Mouse (Mus musculus): ENCODE measurements around the gene Kcnd1. TPM values are rescaled to one million over a fixed set of nuclear protein-coding genes. Genes with fewer than 3 reads are reported as not detected.
A peak's percentile ranks its signal among the peaks of the same experiment; 100 is the strongest.
"Not testable (repeated sequence)": the region's sequence is repeated elsewhere in the genome, so short reads cannot be mapped to it uniquely, and the experiment has no call there.

Gene Kcnd1
- polyA plus RNA-seq, 1 experiment from 2014 or later, result 1.6 TPM

- ATAC-seq (replicated peaks; ENCODE audit: insufficient number of reproducible peaks, low FRiP score, low TSS enrichment), result peak; percentile 74; the same call in 1 of the 2 replicates
- Histone ChIP-seq H3K27ac (ENCODE audit: low read depth, low read length) (no peak within 1 kb of the TSS), H3K9ac (ENCODE audit: low read depth, low read length) (peak within 1 kb of the TSS; percentile 60), H3K27me3 (ENCODE audit: control insufficient read depth, insufficient read depth, low read length) (no peaks in the 10 kb centered on the region), H3K4me1 (ENCODE audit: control insufficient read depth, insufficient read depth, low read length) (no peaks in the 10 kb centered on the region), H3K9me3 (replicated peaks; ENCODE audit: control insufficient read depth, low read length) (no peaks in the 10 kb centered on the region), H3K36me3 (ENCODE audit: control insufficient read depth, insufficient read depth, low read length) (no peaks in the 10 kb centered on the region), H3K4me2 (peak within 1 kb of the TSS; percentile 67), H3K4me3 (ENCODE audit: low read depth, low read length) (peak within 1 kb of the TSS; percentile 55)
- WGBS (ENCODE audit: insufficient replicate concordance), result 13% methylated on average over 24 of the region's 24 CpGs
Observed at GRCm38 (mm10) chrX:7789542-7790136, 32.5 kb upstream of the Kcnd1 start, which contains the start of gene Gripap1. Gripap1 (plus strand) TSS chrX:7789765.

GRCm38 (mm10) chrX:7790309-7790708 is 31.8 kb upstream of the Kcnd1 start:
- Histone ChIP-seq H3K27me3 (ENCODE audit: control insufficient read depth, insufficient read depth, low read length) (no peaks in the 10 kb centered on the region), H3K4me1 (ENCODE audit: control insufficient read depth, insufficient read depth, low read length) (no peaks in the 10 kb centered on the region), H3K27ac (ENCODE audit: low read depth, low read length) (no peak overlapping the region), H3K4me3 (ENCODE audit: low read depth, low read length) (peak overlapping the region; percentile 55), H3K4me2 (peak overlapping the region; percentile 67), H3K9me3 (replicated peaks; ENCODE audit: control insufficient read depth, low read length) (no peaks in the 10 kb centered on the region), H3K9ac (ENCODE audit: low read depth, low read length) (peak overlapping the region; percentile 60), H3K36me3 (ENCODE audit: control insufficient read depth, insufficient read depth, low read length) (no peaks in the 10 kb centered on the region)
- 26% methylated on average over 5 of the region's 5 CpGs for WGBS (ENCODE audit: insufficient replicate concordance)
- no peak for ATAC-seq (replicated peaks; ENCODE audit: insufficient number of reproducible peaks, low FRiP score, low TSS enrichment)

GRCm38 (mm10) chrX:7793361-7793760 is 28.7 kb upstream of the Kcnd1 start:
- ATAC-seq (replicated peaks; ENCODE audit: insufficient number of reproducible peaks, low FRiP score, low TSS enrichment), result no peak
- 38% methylated on average over 3 of the region's 3 CpGs for WGBS (ENCODE audit: insufficient replicate concordance)
- Histone ChIP-seq H3K36me3 (ENCODE audit: control insufficient read depth, insufficient read depth, low read length) (no peaks in the 10 kb centered on the region), H3K9ac (ENCODE audit: low read depth, low read length) (no peak overlapping the region), H3K9me3 (replicated peaks; ENCODE audit: control insufficient read depth, low read length) (no peaks in the 10 kb centered on the region), H3K27me3 (ENCODE audit: control insufficient read depth, insufficient read depth, low read length) (no peaks in the 10 kb centered on the region), H3K4me1 (ENCODE audit: control insufficient read depth, insufficient read depth, low read length) (no peaks in the 10 kb centered on the region), H3K4me2 (no peak overlapping the region), H3K27ac (ENCODE audit: low read depth, low read length) (no peak overlapping the region), H3K4me3 (ENCODE audit: low read depth, low read length) (no peak overlapping the region)

GRCm38 (mm10) chrX:7795016-7795415 is 27.1 kb upstream of the Kcnd1 start:
- Histone ChIP-seq H3K4me3 (ENCODE audit: low read depth, low read length) (no peak overlapping the region), H3K36me3 (ENCODE audit: control insufficient read depth, insufficient read depth, low read length) (no peaks in the 10 kb centered on the region), H3K4me1 (ENCODE audit: control insufficient read depth, insufficient read depth, low read length) (no peaks in the 10 kb centered on the region), H3K27me3 (ENCODE audit: control insufficient read depth, insufficient read depth, low read length) (no peaks in the 10 kb centered on the region), H3K9ac (ENCODE audit: low read depth, low read length) (no peak overlapping the region), H3K9me3 (replicated peaks; ENCODE audit: control insufficient read depth, low read length) (no peaks in the 10 kb centered on the region), H3K27ac (ENCODE audit: low read depth, low read length) (no peak overlapping the region), H3K4me2 (no peak overlapping the region)
- WGBS (ENCODE audit: insufficient replicate concordance), result 27% methylated on average over 7 of the region's 7 CpGs
- no peak for ATAC-seq (replicated peaks; ENCODE audit: insufficient number of reproducible peaks, low FRiP score, low TSS enrichment)

- no peak for ATAC-seq (replicated peaks; ENCODE audit: insufficient number of reproducible peaks, low FRiP score, low TSS enrichment)
- Histone ChIP-seq H3K4me2 (no peak overlapping the region), H3K4me1 (ENCODE audit: control insufficient read depth, insufficient read depth, low read length) (no peaks in the 10 kb centered on the region), H3K4me3 (ENCODE audit: low read depth, low read length) (no peak overlapping the region), H3K9me3 (replicated peaks; ENCODE audit: control insufficient read depth, low read length) (no peaks in the 10 kb centered on the region), H3K27me3 (ENCODE audit: control insufficient read depth, insufficient read depth, low read length) (no peaks in the 10 kb centered on the region), H3K36me3 (ENCODE audit: control insufficient read depth, insufficient read depth, low read length) (no peaks in the 10 kb centered on the region), H3K9ac (ENCODE audit: low read depth, low read length) (no peak overlapping the region), H3K27ac (ENCODE audit: low read depth, low read length) (no peak overlapping the region)
- 75% methylated on average over 3 of the region's 3 CpGs for WGBS (ENCODE audit: insufficient replicate concordance)
Observed at GRCm38 (mm10) chrX:7797327-7797726, 24.8 kb upstream of the Kcnd1 start.

- not testable (repeated sequence) for H3K4me3 ChIP-seq (ENCODE audit: low read depth, low read length); H3K4me1 ChIP-seq (ENCODE audit: control insufficient read depth, insufficient read depth, low read length); ATAC-seq (replicated peaks; ENCODE audit: insufficient number of reproducible peaks, low FRiP score, low TSS enrichment); H3K4me2 ChIP-seq; H3K9me3 ChIP-seq (replicated peaks; ENCODE audit: control insufficient read depth, low read length); H3K27ac ChIP-seq (ENCODE audit: low read depth, low read length); H3K9ac ChIP-seq (ENCODE audit: low read depth, low read length); H3K27me3 ChIP-seq (ENCODE audit: control insufficient read depth, insufficient read depth, low read length); H3K36me3 ChIP-seq (ENCODE audit: control insufficient read depth, insufficient read depth, low read length)
- 74% methylated on average over 2 of the region's 2 CpGs for WGBS (ENCODE audit: insufficient replicate concordance)
Observed at GRCm38 (mm10) chrX:7802157-7802556, 19.9 kb upstream of the Kcnd1 start.

- 45% methylated on average over 8 of the region's 8 CpGs for WGBS (ENCODE audit: insufficient replicate concordance)
- not testable (repeated sequence) for H3K4me3 ChIP-seq (ENCODE audit: low read depth, low read length); ATAC-seq (replicated peaks; ENCODE audit: insufficient number of reproducible peaks, low FRiP score, low TSS enrichment); H3K9me3 ChIP-seq (replicated peaks; ENCODE audit: control insufficient read depth, low read length); H3K36me3 ChIP-seq (ENCODE audit: control insufficient read depth, insufficient read depth, low read length); H3K4me2 ChIP-seq; H3K9ac ChIP-seq (ENCODE audit: low read depth, low read length); H3K27ac ChIP-seq (ENCODE audit: low read depth, low read length); H3K4me1 ChIP-seq (ENCODE audit: control insufficient read depth, insufficient read depth, low read length); H3K27me3 ChIP-seq (ENCODE audit: control insufficient read depth, insufficient read depth, low read length)
Observed at GRCm38 (mm10) chrX:7815016-7815415, 7.1 kb upstream of the Kcnd1 start.

- Histone ChIP-seq H3K36me3 (ENCODE audit: control insufficient read depth, insufficient read depth, low read length) (no peaks in the 10 kb centered on the region), H3K27me3 (ENCODE audit: control insufficient read depth, insufficient read depth, low read length) (no peaks in the 10 kb centered on the region), H3K4me3 (ENCODE audit: low read depth, low read length) (no peak overlapping the region), H3K4me2 (no peak overlapping the region), H3K27ac (ENCODE audit: low read depth, low read length) (peak overlapping the region; percentile 29; the same call in 1 of the 2 replicates), H3K9ac (ENCODE audit: low read depth, low read length) (no peak overlapping the region), H3K9me3 (replicated peaks; ENCODE audit: control insufficient read depth, low read length) (no peaks in the 10 kb centered on the region), H3K4me1 (ENCODE audit: control insufficient read depth, insufficient read depth, low read length) (no peaks in the 10 kb centered on the region)
- WGBS (ENCODE audit: insufficient replicate concordance), result 56% methylated on average over 1 of the region's 1 CpGs
- peak; percentile 35; the same call in 1 of the 2 replicates for ATAC-seq (replicated peaks; ENCODE audit: insufficient number of reproducible peaks, low FRiP score, low TSS enrichment)
Observed at GRCm38 (mm10) chrX:7837146-7837545, 15.1 kb downstream of the Kcnd1 start.

GRCm38 (mm10) chrX:7840842-7841162 is 18.7 kb downstream of the Kcnd1 start:
- H3K36me3 ChIP-seq (ENCODE audit: control insufficient read depth, insufficient read depth, low read length), result no peaks in the 10 kb centered on the region
- no peaks in the 10 kb centered on the region for H3K4me1 ChIP-seq (ENCODE audit: control insufficient read depth, insufficient read depth, low read length)
- ATAC-seq (replicated peaks; ENCODE audit: insufficient number of reproducible peaks, low FRiP score, low TSS enrichment), result no peak
- no peaks in the 10 kb centered on the region for H3K27me3 ChIP-seq (ENCODE audit: control insufficient read depth, insufficient read depth, low read length)
- H3K27ac ChIP-seq (ENCODE audit: low read depth, low read length), result peak overlapping the region; percentile 90; the same call in 1 of the 2 replicates
- H3K9me3 ChIP-seq (replicated peaks; ENCODE audit: control insufficient read depth, low read length), result no peaks in the 10 kb centered on the region
- H3K4me2 ChIP-seq, result peak overlapping the region; percentile 56
- H3K4me3 ChIP-seq (ENCODE audit: low read depth, low read length), result peak overlapping the region; percentile 49
- 0 out of 2 replicates have a peak overlapping the region, but pooled peaks have one; percentile 43 for H3K9ac ChIP-seq (ENCODE audit: low read depth, low read length)
- WGBS (ENCODE audit: insufficient replicate concordance), result 13% methylated on average over 7 of the region's 7 CpGs
